Mouse (Mus musculus) spleen, adult 18-20 months (tissue): ENCODE results near the gene Gm14410.
"Not testable (repeated sequence)": the region's sequence is repeated elsewhere in the genome, so short reads cannot be mapped to it uniquely, and the experiment has no call there.

ENCODE experiments used
- DNase-seq, 2 experiments: peaks; one replicate each; pipeline ENCODE4 v3.0.0; 2022; ENCODE audit warnings: mixed read lengths in 2 of 2

The Gm14410 gene

GRCm38 (mm10) chr2:177206341-177206740 lies at the start of gene Gm14410:
Gm14410 (minus strand) TSS chr2:177206421.
- DNase-seq, result peak; percentile 32 to 43

- DNase-seq, result not testable (repeated sequence)
These were observed 41.2 kb upstream of the Gm14410 start for GRCm38 (mm10) chr2:177247449-177247848.

GRCm38 (mm10) chr2:177230461-177230860 lies 24.2 kb upstream of the Gm14410 start:
- DNase-seq, result not testable (repeated sequence)

- not testable (repeated sequence) for DNase-seq
These were observed 33.5 kb downstream of the Gm14410 start for GRCm38 (mm10) chr2:177172749-177173148.
